Mouse (Mus musculus) testis, adult 2 months (tissue): Measurements from ENCODE around the gene Irak1bp1.
A peak's percentile ranks its signal among the peaks of the same experiment; 100 is the strongest.

Source experiments
- CTCF ChIP-seq: fragments of 200-500 bp; IDR thresholded peaks from 2 replicates; pipeline ENCODE4 v1.5.1; 2012; ENCODE audit warnings: low read depth, mild to moderate bottlenecking, inconsistent platforms, low read length, moderate library complexity; ENCODE audit not compliant: control insufficient read depth, insufficient read depth, insufficient replicate concordance
- POLR2A ChIP-seq: fragments of 200-500 bp; IDR thresholded peaks from 2 replicates; pipeline ENCODE4 v1.6.1; 2012; ENCODE audit warnings: low read depth, mild to moderate bottlenecking, inconsistent platforms, low read length, moderate library complexity; ENCODE audit not compliant: control insufficient read depth

- TF ChIP-seq CTCF (peak; percentile 29; the same call in 1 of the 2 replicates), POLR2A (no peak)
Observed at GRCm38 (mm10) chr9:82826426-82826825, 2.9 kb upstream of the Irak1bp1 start.
